Mouse (Mus musculus) CD4-positive, CD25-positive, alpha-beta regulatory T cell, adult 2 months (primary cell): ENCODE data around the gene Ddx54.
A peak's percentile ranks its signal among the peaks of the same experiment; 100 is the strongest.

Experiments
- DNase-seq: peaks from one replicate; pipeline ENCODE4 v3.0.0-alpha.2; 2012; ENCODE audit warnings: low read depth, low spot score

Gene Ddx54

GRCm38 (mm10) chr5:120644227-120644626, 31.7 kb downstream of the Ddx54 start:
- no peak for DNase-seq

- DNase-seq, result no peak
Observed at GRCm38 (mm10) chr5:120645851-120646250, 33.3 kb downstream of the Ddx54 start.

DNA sequence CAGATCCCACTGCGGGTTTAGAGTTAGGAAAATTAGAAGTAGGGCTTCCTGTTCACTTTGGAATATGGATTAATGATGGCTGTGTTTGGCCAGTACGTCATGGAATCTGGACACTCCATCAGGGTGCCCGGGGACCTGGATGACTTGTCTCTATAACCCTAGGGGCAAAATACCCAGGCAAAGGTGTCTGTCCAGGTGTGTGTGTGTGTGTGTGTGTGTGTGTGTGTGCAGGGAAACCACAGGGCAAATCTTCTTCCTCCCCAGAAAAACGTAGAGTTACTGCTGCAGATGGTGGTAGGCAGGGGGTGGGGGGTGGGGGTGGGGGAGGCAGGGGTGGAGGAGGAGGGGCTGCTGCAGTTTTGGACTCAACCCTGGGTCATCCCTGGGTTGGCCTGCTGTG, 34.8 kb downstream of the Ddx54 start:
- no peak for DNase-seq

- peak; percentile 67 for DNase-seq
Observed at GRCm38 (mm10) chr5:120647814-120648491, 35.4 kb downstream of the Ddx54 start.

DNA sequence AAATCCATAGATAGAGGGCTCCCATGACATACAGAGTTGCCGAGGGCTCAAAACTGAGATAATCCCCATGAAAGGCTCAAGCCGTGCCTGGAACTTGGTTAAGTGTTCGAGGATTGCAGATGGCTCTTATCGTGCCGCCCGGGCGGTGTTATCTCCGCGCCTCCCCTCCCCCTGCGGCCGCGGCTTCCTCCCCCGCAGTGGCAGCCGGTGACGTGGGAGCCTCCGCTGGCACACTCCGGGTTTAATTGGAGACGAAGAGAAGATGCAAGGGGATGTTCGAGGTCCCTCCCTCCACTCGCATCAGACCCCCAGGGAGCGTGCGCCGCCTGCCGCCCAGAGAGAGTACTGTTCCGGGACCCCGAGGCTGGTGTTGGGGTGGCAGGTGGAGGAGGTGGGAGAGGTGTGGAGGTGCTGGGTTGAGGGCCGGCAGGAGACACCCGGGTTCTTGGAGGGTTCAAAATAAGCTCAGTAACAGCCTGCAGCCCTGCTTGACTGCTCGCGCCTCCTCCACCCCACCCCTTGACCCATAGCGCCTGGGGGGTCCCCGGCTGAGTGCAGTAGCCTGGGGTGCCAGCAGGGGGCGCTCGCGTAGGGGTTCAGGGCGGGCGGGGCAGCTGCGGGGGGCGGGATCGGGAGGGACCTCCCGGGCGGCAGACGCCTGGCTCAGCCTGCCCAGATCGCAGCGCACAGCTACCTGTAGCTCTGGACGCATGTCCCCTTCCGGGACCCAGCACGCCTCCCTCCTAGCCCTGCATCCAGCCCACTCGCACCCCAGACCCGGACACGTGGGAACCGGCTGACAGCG, 36.2 kb downstream of the Ddx54 start, which contains the start of gene Rasal1:
Rasal1 (plus strand) TSS at position 244 of the 805 bp plus-strand sequence.
- DNase-seq, result peak; percentile 95

DNA sequence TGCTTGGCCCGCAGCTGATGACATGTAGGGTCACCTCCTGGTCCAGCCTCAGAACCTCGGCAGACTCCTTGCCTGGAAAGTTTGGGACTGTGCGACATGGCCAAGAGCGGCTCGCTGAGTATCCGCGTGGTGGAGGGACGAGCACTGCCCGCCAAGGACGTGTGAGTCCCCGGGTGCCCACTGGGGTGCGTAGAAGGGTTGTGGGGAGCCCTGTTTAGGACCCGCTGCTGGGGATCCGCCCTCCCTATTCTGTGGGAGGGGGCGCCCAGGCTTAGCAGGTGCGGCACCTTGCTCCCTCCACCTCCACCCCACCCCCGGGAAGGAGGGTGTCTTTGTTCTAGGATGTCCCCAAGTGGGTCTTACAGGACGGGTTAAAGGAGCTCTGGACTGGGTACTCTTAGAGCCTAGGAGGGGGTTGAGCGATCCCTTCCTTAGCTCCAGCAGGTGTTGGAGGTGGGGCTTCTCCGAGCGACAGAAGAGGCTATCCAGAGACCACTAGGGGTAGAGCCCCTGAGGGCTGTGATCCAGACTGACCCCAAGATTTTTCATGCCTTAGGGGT, 36.9 kb downstream of the Ddx54 start:
- no peak for DNase-seq

GRCm38 (mm10) chr5:120649938-120650337, 37.4 kb downstream of the Ddx54 start:
- no peak for DNase-seq

- no peak for DNase-seq
Observed at GRCm38 (mm10) chr5:120651230-120651629, 38.7 kb downstream of the Ddx54 start.

DNA sequence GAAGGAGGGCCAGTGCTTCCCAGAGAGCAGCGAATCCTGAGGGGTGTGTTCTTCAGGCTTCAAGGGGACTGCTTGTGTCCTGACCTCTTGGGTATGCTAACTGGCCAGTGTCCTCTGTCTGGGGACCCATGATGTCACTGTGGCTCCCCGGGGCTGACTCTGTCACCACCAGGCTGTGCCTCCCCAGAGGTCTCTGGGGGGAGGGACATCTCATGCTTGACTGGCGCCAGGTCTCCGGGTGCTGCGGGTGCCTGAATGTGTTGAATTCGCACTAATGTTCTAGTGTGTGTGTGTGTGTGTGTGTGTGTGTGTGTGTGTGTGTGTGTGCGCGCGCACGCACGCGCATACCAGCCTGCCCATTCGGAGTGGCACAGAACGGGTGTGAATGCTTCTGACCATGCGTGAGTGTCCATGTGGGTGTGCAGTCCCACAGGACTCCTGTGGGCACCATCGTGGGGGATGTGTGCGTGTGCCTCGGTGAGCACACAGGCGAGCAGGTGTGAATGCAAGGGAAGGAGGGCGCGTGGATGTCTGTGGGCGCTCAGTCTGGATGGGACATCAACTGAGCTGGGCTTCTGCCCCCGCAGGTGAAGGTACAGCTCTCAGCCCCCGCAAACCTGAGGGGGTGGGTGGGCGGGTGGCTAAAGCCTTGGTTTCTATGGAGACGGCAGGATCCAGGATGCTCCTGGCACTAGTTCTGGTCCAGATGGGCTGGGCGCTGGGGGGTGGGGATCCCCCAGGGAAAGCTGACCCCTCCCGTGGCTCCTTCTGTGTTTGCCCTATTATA, 40.6 kb downstream of the Ddx54 start:
- no peak for DNase-seq

GRCm38 (mm10) chr5:120653873-120654272, 41.3 kb downstream of the Ddx54 start:
- no peak for DNase-seq

DNA sequence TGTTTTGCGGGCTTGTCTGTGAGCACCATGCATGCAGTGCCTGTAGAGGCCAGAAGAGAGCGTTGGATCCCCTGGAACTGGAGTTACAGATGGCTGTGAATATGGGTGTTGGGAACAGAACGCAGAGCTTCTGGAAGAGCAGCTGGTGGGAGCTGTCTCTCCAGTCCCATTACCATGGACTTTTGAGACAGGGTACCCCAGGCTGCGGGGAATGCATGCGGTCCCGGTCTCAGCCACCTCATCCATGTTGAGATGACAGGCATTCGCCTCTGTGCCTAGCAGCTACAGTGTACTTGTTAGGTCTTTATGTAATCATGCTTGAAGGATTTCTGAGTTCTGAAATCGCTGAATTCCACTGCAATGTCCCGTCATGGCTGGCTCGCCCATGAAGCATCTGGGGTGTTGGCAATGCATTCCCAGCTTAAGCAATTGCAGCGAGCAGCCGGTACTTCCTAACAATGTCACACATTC, 43.8 kb downstream of the Ddx54 start:
- no peak for DNase-seq

DNA sequence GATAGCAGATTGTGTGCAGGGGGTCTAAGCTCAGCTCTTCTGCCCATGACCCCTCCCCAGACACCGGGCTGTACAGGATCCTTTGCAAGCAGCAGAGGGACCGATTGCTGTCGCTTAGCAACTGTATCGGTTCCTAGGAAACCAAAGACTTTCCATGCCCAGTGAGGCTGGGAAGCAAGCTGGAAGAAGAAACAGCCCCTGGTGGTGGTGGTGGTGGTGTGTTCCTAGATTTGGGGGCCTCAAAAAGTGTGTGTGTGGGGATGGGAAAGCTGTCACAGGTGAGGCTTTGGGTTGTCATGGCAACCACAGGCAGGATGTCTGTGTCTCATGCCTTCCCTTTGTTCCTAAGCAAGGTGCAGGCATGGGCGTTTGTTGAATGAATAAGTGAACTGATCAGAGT, 48.3 kb downstream of the Ddx54 start:
- peak; percentile 56 for DNase-seq

DNA sequence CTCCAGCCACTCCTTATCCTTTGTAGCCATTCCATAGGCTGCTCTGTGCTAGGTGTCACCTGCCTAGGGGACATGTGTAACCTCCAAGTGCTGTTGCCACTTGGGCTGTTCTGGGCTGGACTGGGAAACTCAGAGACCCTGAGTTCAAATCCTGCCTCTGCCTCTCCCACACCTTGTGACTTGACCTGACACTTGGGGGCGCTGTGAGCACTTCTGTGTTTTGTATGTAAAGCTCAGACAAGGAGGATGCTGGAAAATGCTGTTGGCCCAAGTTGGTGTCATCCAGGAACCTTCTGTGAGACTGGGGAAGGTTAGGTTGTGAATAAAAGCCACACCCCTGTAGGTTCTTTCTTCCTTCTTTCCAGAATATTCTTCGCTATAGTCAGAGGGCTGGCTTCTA, 52.3 kb downstream of the Ddx54 start:
- DNase-seq, result peak; percentile 60

DNA sequence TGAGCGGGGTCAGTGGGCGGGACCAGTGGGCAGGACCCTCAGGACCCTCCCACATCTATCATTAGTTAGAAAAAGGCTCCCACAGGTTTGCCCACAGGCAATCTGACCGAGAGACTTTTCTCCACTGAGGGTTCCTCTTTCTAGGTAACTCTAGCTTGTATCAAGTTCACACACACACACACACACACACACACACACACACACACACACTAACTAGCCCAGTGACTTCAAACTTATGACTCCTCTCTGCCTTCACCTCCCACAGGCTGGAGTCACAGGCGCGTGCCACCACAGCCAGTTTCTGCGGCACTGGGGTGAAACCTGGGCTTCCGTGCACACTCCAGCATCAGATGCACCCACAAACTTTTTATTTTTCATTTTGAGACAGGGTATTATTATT, 56.2 kb downstream of the Ddx54 start:
- no peak for DNase-seq

- DNase-seq, result no peak
Observed at GRCm38 (mm10) chr5:120670132-120670531, 57.6 kb downstream of the Ddx54 start.

GRCm38 (mm10) chr5:120671865-120672264, 59.3 kb downstream of the Ddx54 start:
- DNase-seq, result no peak

- DNase-seq, result peak; percentile 91
Observed at GRCm38 (mm10) chr5:120673626-120674025, 61.1 kb downstream of the Ddx54 start.

GRCm38 (mm10) chr5:120674229-120675145, 61.9 kb downstream of the Ddx54 start:
- DNase-seq, result peak; percentile 69

- DNase-seq, result peak; percentile 79
Observed at GRCm38 (mm10) chr5:120677516-120677915, 65.0 kb downstream of the Ddx54 start.
